Mouse (Mus musculus) c-Kit-negative CD71-positive TER-119-positive erythroid progenitor cells, embryonic 14.5 days (primary cell): ENCODE results near the gene Cox6b2.
"Not testable (repeated sequence)": the region's sequence is repeated elsewhere in the genome, so short reads cannot be mapped to it uniquely, and the experiment has no call there.

ENCODE experiments used
- DNase-seq: peaks from one replicate; pipeline ENCODE4 v3.0.0-alpha.2; 2013; ENCODE audit warnings: low read depth, low spot score

The Cox6b2 gene

DNA sequence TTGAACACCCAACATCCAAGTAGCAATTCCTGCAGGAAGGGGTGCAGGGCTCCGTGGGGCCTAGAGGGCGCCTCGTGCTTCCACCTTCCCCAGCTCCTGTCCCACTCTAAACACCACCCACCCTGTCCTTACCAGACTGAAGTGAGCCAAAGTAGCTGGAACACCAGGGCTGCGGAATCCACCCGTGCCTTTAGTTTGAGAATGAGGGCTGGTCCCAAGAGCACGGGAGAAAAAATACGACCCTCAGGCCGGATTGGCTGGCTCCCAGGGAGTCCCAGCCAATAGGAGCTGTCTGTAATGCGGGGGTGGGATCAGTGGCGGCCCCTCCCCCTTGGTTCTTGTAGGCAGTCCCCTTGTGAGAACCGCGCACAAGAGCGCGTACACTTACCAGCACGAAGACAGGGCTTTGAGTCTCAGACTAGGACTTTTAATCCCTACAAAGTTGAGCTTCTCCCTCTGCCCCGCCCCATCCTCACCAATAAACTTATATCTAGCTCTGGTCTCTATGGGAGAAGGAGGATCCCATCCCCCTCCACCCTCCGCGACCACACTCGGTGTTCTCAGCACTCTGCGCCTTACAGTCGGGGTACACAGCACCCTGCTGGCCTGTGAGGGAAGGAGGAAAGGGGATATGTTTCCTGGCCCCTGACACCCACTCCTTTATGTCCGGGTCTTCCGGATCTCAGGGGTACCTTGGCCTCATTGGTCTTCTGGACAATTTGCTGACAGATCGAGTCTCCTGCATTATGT, at the start of gene Cox6b2:
TSS of gene Cox6b2 (minus strand) at position 274 of the 750 bp plus-strand sequence.
- peak; percentile 71 for DNase-seq

DNA sequence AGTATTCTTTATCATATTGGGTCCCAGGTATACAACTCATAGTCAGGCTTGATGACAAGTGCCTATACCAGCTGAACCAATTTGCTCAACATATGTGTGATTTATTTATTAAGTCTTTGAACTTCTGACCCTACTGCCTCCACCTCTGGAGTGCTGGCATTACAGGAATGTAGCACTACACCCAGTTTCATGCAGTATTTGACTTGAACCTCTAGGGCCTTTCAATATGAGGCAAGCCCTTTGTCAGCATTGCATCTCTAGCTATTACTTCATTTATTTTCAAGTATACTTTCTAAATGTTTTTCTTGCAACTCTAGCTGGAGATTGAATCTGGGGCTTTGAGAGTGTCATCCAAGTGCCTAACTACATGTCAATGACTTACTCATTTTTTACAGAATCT, 49.4 kb upstream of the Cox6b2 start:
- no peak for DNase-seq

DNA sequence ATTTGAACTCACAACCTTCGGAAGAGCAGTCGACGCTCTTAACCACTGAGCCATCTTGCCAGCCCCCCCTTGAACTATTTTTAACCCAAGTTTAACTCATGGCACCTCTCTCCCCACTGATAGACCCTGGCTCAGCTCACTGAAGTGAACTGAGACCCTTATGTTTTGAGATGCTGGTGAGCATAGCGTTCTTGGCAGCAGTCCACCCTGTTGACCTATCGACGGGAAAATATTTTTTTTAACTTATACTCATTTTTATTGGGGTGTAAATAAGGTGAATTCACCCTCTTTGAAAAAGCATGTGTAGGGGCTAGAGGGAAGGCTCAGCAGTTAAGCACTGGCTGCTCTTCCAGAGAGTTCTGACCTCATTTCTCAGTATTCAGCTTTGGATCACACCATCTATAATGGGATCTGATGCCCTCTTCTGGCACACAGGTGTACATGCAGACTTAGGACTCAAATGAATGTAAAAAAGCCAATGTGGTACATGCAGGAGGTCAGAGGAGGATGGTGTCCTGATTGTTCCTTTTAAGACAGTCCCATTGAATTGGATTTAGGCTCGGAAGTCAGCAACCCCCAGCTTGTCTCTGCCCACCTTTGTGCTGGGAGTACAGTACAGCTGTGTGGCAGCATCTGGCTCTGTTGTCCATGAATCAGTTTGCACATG, 43.0 kb upstream of the Cox6b2 start:
- no peak for DNase-seq

DNA sequence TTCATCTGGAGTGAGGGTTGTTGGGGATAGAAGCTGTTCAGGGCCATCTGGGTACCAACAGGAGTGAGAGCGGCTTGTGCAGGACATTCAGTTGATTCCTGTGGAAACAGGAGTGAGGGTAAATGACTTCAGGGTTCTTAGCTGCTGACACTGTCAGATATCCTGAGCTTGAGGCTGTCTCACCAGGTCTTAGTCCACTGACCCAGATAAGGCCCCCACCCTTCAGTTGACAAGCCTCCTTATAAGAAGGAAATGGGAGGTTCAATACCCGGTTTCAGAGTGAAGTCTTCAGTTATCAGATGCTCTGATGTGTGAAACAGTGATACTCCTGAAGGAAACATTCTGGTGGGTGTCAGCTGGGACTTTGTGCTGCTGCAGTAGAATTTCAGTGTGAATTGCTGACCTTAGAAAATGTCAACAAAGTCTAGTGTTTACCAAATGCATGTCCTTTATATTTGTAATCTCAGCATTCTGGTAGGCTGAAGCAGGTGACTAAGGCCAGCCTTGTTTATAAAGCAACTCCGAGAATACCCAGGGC, 41.8 kb upstream of the Cox6b2 start:
- no peak for DNase-seq

DNA sequence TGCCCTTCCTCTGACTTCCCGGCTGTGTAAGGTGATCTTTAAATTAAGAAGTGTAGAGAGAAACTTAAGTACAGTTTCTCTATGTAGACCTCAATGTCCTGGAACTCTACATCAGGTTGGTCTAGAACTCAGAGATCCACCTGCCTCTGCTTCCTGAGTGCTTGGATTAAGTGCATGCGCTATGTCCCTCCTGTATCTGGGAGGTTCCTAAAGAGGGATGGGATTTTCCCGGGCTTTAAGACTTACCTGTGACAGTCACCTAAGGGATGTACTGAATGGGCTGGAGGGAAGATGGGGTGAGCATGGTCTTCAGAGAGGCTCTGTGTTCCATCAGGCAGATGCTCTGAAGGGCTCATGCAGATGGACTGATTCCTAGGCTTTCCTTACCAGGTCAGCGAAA, 40.8 kb upstream of the Cox6b2 start:
- DNase-seq = no peak

DNA sequence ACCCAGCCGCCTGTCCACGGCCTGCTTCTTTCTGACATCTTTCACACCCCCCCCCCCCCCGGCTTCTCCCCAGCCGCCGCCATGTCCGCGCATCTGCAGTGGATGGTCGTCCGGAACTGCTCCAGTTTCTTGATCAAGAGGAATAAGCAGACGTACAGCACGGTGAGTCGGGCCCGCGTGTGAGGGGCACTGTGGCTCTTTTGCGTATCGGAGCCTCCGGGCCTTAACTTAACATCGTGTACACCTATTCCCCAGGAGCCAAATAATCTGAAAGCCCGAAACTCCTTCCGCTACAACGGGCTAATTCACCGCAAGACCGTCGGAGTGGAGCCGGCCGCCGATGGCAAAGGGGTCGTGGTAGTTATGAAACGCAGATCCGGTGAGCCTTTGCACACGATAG, 40.4 kb upstream of the Cox6b2 start:
- DNase-seq = not testable (repeated sequence)

DNA sequence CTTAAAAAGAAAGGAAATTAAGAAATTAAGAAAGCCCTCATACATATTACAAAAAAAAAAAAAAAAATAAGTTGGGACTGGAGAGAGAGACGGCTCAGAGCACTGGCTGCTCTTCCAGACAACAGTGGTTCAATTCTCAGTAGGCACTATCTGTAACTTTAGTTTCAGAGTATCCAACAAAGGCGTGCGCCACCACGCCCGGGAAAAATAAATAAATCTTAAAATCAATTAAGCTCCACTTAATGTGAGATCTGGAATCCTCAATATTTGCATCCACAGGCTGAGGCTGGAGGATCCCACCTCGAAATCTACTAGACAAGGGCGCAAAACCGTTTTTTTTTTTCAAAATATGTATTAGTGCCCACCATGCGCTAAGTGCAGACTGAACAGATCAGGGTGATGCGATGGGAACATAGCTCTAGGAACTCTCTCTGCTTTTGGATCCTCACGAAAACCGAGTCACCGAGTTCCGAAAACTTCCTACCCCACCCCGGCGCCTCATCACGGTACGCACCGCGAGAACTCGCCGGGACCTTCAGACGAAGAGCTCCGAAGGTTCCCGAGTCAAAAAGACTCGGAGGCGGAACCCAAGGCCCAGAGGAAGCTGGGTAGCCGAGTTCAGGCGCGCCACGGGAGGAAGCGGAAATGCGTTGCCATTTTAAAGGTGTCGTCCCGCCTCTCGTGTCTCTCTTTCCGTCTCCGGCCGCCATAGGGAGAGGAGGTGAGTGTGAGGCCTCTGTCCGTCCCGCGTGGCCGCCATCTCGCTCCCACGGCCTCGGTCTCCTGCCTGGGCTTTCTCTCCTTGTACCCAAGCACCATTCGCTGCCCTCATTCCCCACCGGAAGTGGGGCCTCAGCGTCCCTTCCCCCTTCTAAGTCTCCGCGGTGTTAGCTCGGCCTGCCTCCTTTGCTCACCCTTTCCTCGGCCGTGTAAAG, 39.7 kb upstream of the Cox6b2 start, which contains the start of gene Rpl28:
TSS of gene Rpl28 (plus strand) at position 597 of the 935 bp plus-strand sequence.
- DNase-seq = peak; percentile 90

DNA sequence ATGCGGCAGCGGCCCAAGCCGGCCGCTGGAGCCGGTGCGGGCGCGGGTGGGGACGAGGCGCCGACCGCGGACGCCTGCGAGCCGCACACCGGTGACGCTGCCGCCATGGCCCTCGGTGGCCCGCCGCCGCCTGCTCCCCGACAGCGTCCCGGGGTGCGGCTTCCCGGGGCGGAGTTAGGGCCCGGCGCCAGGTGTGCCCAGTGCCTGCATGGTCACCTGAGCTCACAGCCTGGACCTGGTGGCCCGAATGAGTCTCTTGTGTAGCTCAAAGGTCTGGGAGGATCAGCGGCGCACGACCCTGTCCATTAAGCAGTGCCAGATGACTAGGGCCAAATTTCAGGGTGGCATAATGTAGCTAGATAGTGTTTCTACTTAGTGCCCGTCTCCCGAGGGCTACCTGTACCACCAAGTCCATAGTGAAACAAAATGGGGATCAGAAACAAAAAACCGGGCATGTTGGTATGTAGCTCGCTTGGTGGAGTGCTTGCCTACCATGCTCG, 36.6 kb upstream of the Cox6b2 start, which contains the start of gene Tmem238:
TSS of gene Tmem238 (minus strand) at position 221 of the 500 bp plus-strand sequence.
- no peak for DNase-seq

DNA sequence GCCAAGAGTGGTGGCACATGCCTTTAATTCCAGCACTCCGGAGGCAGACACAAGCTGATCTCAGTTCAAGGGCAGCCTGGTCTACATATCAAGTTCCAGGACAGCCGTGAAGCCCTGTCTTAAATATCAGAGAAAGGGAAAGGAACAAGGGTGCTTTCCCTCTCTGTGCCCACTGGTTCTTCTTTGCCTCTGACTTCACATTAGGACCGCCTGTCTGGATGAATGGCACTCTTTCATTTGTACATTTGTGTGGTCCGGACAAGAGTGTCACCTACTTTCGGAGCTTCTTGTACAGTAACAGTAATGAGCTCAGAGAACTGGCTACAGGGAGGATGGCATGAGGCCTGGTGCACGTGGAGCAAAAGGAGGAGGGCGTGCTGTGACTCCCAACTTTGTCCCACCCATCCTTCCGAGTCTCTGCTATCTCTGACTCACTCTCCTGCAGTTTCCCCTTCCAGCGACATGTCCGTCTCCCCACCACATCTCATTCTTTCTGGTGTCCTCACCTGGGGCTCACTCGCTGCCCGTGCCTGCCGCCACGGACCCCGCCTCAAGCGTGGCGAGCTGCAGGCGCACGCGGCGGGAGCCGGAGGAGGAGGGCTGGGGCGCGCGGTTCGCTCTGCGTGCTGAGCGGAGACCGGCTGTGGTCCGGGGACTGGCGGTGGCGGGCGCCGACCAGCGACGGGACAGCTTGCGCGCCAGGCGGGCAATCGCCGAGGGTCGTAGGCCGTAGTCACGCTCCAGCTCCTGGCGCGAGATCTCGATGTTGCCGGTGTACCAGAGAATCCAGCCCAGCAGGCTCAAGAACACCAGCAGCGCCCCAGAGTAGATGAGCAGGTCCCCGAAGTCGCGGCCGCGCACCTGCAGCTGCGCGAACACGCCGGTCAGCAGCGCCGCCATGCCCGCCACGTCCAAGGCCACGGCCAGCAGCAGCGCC, 35.9 kb upstream of the Cox6b2 start:
- no peak for DNase-seq

DNA sequence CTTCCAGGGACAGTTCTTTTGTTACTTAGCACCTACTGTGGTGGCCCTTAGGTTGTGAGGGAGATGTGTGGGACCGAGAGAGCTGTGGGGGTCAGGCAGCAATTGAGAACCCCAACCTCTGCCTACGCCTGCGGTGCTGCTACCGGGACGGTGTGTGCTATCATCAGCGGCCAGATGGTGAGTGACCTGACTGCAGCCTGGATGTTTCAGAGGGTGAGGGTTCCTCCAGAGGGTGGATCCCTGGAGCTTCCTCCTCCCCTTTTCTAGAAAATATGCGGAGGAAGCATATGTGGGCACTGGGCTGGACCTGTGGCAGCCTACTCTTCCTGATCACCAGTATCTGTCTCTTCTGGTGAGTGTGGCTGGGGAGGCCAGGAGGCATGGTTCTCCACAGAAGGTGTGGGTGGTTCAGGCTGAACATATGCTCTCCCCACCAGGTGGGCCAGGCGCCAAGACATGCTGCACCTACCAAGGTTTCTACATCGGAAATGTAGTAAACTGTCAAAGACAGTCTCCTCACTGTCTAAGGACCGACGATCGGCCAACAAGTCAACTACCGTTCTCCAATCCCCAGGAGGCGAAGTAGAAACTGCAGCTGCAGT, 30.9 kb upstream of the Cox6b2 start:
- no peak for DNase-seq

DNA sequence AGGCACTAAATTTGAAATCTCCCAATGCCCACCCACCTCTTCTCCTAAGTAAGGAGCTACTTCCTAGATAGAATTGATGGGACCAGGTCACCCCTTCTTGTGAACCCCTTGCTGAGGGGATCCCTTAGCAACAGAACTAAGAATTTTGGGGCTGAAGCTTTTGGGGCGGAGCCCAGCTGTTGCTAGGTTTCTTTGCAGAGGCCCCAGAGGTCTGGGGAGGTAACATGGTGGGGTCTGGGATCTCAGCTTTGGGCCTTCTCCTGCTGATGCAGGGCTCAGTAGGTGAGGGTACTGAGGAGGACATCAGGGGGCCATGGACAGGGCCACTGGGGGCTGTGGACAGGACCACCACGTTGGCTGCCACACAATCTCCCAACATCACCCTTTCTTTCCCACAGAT, 29.9 kb upstream of the Cox6b2 start, which contains the start of the genes Il11 and Tmem190:
TSS of gene Il11 (minus strand) at position 101 of the 400 bp plus-strand sequence.
TSS of gene Tmem190 (plus strand) at position 179 of the 400 bp plus-strand sequence.
- no peak for DNase-seq

DNA sequence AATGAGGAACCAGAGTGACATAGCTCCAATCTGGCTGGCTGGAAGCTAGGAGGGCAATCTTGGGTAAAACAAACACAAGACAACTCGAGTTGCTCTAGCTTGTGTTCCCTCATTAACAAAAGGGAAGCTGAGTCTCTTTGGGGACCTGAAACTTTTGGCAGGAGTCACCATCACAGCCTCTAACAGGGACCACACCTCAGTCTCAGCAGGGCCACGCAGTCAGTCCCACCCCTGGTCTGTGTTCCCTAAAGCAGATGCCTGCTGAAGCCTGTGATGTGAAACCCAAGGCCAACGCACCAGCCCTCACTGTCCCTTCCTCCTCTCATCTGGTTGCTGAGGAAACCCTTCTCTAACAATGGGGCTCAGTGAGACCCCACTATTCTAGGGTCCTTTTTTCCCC, 29.2 kb upstream of the Cox6b2 start:
- no peak for DNase-seq

DNA sequence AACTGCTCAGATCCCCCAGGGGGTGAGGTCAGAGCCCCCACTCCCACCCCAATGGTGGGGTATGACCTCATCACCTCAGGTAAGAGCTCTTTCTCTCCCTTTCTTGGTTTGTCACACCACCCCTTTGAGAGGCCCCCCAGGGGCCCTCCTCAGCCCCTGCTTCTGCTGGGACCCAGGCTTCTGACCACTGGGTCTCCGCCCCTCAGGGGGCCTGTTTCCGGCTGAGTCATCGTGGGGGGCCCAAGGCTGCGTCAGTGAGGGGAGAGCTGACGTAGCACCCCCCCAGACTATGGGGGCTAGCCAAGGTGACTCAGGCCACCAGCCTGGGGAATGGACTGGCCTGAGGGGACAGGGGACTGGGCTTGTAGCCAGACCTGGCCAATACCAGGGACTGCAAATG, 27.0 kb upstream of the Cox6b2 start:
- DNase-seq = no peak

DNA sequence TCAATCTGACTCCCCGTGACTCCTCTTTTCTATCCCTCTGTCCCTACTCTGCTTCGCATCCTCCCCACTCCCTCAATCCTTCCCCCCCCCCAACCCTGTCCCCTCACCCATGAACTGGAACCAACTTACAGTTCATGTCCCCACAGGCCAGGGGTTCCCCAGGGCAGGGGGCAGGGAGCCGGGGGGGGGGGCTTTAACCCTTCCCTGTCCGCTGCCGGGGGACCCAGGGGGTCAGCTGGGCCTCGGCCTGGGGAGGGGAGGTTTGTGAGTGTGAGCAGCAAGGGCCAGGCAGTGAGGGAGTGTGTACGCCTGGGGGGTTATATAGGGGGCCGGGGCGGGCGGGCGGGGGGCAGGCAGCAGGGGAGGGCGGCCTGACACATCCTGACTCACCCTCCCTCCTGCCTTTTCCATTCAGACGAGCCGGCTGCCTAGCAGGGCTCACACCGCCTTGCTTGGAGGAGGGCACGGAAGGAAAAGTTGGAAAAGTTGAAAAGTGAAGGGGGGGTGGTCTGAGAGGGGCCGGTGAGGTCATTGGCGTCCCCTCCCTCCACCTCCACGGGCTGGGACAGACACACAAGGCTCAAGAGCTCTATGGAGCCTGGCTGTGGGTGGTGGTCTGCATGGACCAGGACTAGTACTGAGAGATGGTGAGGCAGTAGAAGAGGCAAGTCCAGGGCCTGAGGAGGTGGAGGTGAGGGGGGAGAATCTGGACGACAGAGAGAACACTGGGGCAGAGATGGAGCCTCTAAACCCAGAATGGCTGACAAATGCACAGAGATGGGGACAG, 25.1 kb upstream of the Cox6b2 start:
- no peak for DNase-seq

DNA sequence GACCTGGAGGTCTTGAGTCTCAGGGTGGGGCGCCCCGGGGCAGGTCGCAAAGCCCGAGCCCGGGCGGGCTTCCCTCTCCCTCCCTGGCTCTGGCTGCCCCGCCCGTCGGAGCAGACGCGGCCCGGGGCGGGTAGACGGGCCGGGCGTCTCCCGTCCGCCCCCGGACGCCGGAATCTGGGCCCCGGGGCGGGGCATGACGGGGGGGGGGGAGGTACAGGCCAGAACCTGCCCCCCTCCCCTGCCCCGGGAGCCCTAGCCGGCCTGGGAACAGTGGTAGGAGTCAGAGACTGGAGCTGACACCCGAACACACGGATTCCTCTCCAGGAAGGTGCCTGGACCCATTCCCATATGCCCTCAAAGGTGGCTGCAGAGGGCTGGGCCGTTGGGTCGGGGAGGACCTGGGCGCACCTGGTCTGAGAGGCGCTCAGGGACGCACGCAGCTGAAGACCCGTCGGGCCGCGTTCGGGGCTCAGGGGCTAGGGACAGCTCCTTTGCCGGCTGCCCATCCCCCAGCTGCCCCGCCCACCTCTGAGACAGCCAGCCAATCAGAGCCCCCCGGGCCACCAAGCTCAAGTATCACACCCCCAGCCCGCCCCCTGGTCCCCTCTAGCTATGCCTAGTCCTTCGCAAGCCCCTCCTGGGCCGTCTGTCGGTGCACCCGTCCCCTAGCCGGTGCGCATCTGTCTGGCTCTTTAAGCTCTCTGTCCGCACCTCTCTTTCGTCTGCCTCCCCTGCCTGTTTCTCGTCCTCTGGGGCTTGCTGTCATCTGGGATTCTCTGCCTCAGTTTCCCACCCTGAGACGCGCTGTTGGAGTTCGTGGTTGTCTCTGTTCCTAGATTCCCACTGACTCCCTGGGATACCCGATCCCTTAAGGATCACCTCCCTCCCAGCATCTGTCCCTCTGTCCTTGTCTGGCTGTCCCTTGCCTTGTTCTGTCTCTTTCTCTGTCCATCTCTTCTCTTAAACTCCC, 24.3 kb upstream of the Cox6b2 start:
- no peak for DNase-seq

DNA sequence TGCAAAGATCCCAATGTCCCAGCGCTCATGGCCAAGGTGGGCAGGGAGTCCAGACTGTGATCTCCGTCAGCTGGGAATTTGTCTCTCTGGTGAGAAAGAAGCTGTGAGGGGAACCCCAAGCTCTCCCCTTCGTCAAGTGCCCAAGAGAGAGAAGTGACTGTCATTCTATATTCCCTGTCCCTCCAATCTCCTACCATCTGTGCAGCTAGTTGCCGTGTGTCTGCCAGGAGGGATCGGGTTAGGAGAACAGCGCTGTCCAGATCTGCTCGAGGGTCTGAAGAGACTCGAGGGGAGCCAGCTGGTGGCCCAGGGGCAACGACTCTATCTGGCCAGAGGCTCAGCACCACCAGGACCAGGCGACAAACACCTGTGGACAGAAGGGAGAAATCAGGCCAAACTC, 23.2 kb upstream of the Cox6b2 start:
- DNase-seq = no peak

DNA sequence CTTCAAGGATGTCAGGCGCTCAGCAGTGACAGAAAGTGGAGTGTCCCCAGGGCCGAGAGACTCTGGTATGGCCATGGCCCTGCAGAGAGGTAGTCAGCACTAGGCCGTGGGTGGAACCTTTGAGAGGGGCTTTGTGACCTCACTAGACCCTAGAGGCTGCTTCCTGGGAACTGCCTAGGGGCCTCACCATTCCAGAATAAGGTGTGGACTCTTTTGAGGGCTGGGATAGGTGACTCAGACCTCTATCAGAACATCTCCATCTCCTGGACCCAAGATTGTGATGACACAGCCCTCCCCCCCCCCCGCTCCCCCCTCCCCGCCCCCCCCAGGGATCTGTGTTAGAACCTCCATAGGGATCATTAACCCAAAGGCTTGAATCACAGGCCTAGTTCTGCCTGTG, 18.3 kb upstream of the Cox6b2 start, which contains the start of gene Fam71e2:
TSS of gene Fam71e2 (minus strand) at position 101 of the 400 bp plus-strand sequence.
- DNase-seq = no peak
